Mouse (Mus musculus) cerebellum, postnatal 14 days (tissue): ENCODE data around the gene Sipa1l3.
A peak's percentile ranks its signal among the peaks of the same experiment; 100 is the strongest.

Source experiments
- DNase-seq, 2 experiments: peaks; one replicate each; pipeline ENCODE4 v3.0.0; 2021; ENCODE audit warnings: mixed read lengths in 2 of 2

Gene Sipa1l3

DNA sequence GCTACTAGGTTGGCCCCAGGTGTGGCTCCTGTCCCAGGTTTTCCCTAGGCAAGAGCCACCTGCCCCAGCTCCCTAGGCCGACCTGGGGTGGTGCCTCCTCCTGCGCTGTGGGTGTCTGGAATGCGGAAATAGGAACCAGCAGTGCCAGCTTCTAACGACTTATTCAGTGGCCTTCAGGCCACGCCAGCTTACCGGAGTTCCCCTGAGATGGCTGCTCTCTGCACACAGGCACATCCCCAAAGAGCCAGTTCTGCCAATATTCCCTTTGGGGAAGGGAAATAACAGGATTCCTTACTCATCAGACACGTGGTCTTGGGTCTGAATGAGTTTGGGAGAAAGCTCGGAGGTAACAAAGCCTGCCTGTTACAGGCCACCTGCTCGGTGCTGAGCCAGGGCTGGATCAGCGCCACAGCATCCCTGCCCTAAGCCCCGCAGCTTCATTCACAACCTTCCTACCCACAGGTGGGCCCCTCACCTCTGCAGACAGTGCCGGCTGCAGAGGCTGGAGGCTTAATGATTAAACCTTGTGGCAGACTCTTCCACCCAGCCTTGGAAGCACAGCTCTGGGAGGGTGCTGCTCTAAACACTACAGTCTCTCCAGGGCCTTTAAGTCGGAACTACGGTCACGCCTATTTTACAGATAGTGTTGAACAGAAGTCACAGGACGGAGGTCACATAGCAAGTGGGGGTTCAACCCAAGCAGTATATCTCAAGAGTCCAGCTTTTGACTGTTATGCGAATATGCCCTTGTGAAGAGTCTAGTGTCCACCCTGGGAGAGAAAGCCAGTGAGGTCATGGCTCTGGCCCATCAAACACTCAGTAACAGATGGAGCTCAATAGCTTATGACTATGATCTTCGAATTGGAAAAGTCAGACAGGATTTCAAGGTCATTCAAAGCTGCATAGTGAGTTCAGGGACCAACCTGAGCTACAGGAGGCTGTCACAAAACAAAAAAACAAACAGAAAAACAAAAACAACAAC lies 12.8 kb downstream of the Sipa1l3 start:
- DNase-seq: peak; percentile 61 to 63

DNA sequence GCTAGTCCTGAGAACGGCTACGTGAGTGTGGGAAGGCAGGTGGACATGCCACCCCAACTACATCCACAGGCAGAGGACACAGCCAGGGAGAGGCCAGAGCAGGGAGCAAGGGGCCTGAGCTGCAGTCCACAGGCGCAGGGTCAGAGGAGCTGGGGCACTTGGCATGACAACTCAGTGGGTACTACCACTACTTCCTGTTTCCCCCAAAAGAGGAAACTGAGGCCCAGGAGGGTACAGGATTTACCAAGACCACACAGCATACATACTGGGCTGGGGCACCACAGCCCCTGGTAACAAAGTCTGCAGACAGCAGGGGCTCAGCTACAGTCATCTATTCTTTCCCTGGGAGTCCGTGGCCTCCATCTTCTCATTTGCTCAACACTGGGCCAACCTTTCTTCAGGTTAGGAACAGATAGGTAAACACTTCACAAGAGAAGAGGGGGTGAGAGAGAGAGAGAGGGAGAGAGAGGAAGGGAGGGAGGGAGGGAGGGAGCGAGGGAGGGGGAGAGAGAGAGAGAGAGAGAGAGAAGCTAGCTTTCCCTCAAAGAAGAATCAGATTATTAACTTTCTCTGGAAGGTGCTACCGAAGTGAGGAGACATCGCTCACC lies 13.7 kb downstream of the Sipa1l3 start:
- no peak for DNase-seq

DNA sequence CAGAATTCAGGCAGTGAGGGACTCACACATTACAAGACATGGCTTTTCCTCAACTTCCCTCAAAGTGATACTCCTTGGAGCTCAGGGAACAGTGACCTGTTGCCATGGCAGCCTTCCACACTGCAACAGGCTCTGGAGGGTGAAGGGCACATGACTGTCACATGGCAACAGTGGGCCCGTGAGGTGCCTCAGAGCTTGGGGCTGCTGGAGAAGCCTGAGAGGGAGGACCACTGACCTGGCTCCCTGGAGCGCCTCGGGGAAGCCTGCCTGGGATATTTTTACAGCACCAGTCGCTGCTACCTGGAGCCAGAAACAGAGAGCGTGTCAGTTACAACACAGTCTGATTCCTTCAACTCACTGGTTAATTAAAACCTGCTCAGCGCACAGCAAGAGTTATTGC lies 14.8 kb downstream of the Sipa1l3 start:
- DNase-seq: no peak

DNA sequence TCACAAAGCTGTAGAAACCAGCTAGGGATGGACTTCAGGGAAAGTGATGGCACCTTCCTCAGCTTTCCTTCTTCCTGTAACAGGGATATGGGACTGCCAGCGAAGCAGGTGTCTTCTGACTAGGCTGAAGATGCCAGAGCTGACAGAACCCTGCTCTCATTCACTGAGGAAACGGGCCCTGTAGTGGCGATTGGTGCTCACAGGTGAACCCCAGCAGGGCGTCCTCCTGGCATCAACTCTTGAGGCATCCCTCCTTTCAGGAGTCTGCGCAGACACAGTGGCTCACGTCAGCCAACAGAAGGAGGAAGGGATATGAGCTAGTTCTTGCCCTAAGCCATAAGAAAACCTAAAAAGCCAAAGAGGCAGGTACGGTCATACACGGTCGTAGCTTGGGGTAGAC lies 17.2 kb downstream of the Sipa1l3 start:
- DNase-seq: peak; percentile 56 to 57

DNA sequence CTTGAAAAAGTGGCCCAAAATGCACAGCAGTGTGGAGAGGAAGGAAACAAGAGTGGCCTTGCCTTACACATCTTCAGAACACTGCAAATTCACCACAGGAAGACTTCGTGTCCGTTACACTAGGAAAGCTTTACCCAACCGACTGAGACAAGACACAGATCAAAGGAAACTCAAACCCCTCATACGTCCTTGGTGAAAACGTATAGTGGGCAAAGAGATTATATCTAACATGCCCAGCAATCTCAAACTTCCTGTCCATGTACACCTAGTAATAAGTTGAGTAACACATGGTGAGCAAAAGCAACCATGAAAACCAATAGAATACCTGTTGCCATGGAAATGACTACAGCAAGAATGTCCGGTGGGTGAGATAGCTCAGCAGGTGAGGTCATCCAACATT lies 19.4 kb downstream of the Sipa1l3 start:
- DNase-seq: no peak

DNA sequence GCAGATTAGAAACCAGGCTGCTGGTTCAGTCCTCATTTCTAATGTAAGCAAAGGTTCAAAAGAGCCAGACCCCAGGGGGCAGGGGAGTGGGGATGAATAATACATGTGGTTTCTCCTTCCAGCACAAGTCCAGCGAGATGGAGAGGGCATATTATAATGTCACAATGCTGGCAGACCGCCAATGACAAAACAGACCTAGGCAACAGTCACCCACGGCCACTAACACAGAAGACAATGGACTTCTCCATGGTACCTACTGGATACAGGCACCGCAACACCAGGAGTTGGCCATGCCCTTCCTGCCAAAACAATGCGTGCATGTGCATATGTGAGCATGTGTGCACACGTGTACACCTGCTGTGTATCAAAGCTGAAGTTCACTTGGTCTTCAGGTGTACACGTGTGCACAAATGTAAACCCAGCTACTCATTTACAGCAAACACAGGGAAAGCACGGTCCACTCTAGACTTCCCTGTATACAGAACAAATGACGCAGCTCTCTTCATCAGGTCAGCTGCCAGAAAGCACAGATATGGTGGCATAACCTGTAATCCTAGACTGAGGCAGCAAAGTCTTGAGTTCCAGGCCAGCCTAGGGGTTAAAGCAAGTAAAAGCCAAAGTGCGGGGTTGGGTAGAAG lies 21.4 kb downstream of the Sipa1l3 start:
- peak in 1 of 2 experiments; percentile 48 for DNase-seq

DNA sequence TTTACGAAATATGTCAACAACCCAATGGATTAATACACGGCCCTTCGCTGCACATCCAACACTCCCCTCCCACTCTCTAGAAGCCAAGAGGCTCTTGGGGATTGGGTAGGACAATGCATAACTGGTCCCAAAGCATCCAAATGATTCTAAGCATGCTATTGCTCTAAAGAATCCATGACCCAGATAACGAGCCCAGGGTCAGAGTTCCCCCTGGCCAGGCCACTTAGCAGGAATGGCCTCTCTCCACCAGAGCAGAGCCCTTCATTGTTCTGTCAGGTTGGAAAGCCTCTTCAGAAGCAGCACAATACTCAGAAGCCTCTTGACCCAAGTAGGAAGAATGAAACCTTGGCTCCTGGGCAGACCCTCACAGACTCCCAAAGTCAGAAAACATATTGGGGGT lies 22.1 kb downstream of the Sipa1l3 start:
- DNase-seq: no peak

DNA sequence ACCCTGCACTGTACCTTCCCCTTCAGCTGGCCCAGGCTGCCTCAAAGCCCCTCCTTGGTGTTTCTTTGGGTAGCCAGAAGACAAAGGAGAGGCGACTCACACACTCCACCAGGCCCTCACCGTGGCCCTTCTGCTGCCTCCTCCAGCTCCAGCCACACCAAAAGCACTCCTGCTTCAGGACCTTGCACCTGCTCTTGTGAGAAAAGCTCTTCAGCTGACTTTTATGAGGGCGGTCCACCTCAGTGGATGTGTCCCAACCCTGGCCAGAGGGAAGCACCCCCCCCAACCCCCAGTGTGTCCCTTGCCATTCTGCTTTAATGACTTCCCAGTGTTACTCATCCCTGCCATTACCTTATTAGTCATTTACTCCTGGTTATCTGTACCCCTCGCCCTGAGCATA lies 22.6 kb downstream of the Sipa1l3 start:
- DNase-seq: no peak

DNA sequence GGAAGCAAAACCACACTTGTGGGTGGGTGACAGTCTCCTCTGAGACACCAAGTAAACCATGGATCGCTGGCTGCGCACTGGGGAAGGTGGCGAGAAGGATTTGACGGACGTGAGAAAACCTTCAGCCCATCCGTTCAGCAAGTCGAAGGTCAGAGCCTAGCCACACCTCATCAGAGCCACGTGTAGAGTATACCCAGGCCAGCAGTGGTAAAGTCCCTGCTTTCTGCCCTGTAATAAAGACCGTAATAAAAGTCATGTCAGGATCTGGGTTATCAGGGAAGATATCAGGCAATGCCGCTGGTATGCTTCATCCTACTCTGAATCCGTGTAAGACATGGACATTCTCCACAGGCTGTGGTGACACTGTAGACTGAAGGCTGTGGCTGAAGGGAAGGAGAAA lies 23.6 kb downstream of the Sipa1l3 start:
- DNase-seq: no peak

DNA sequence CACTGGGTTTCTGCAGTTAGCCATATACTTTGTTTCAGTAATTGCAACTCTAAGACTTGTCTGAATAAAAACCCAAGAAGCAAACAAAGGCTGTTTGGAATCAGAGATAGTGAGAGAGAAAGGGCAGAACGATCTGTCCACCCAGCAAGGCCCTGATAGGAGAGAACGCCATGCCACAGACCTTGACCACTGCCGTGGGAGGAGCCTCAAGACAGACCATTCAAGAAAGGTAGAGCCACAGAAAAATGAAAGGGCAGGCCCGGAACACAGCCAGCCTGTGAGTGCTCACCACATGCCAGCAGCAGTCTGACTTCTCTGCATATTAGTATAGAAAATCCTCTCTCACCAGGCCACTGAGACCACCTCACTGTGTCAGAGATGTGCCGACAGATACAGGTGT lies 24.4 kb downstream of the Sipa1l3 start:
- no peak for DNase-seq

DNA sequence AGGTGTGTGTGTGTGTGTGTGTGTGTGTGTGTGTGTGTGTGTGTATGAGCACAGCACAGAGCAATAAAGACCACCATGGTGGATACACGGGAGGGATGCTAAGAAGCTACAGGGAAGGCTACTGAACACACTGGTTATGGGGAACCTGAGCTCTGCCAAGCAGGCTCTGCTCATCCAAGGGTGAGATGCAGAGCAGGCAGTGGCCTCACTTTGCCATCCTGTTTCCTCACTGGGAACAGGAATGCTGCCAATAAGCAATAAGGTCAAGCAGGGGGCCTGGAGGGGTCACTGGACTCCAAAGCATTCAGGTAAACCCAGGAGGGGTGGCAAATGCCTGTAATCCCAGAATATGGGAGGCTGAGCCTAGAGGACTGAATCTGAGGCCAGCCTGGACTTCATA lies 25.4 kb downstream of the Sipa1l3 start:
- DNase-seq: peak in 1 of 2 experiments; percentile 52

DNA sequence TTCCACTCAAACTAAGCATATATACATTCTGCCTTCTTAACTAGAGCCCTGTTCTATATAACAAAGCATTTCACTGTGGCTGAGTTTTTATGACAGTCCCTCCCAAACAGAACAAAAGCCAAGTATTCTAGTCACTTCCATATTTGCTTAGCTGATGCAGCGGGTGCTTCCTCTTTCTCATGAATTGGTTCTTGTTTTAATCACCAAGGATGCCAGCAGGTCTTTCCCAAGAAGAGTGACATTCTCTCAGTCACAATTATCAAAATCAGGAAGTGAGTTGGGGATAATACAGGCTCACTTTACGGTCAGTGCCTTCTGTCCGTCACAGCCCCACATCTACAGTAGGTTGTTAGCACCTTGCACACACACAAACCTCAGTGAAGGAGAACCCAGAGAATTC lies 26.6 kb downstream of the Sipa1l3 start:
- DNase-seq: no peak

DNA sequence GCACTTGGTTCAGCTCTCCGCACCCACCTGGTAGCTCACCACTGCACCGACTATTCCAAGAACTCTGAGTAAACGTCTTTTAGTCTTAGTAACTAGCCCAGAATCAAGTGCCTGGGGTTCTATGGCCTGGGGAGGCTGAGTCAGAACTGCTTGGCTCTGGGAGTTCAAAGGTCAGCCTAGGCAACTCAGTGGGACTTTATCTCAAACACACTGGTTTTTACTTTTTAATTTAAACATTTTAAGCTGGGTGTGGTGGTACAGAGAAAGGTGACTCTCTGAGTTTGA lies 27.0 kb downstream of the Sipa1l3 start:
- DNase-seq: no peak

DNA sequence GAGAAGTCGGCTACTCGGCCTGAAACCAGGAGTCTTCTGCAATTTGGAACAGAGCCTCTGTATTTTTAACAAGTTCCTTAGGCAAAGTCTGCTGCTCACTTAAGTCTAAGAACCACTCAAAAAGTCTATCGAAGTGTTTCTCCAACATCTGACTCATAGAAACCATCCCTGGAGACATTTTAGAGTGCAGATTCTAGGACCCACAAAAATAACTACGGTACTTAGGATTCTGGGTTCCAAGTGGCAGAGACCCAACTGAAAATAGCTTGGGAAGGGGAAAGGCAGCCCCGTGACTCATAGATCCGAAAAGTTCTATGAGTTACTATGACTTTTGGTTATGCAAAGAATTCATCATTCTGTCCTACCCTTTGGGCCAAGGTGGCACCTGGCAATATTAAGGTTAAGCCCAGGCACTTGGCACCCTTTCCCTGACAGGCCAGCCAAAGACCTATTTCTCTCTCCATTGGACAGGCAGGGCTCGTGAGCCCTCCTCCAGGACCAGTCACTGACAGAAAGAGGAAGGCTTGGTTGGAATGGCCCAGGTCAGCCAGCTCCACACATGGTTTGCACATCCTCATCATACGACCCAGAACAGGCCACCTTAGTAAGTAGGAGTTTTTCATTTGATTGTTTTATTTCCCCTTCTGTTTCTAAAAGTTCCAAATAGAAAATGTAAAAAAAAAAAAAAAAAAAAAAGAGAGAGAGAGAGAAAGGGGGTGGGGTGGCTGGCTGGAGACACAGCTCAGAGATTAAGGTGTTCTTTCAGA lies 27.6 kb downstream of the Sipa1l3 start:
- peak; percentile 67 to 69 for DNase-seq

DNA sequence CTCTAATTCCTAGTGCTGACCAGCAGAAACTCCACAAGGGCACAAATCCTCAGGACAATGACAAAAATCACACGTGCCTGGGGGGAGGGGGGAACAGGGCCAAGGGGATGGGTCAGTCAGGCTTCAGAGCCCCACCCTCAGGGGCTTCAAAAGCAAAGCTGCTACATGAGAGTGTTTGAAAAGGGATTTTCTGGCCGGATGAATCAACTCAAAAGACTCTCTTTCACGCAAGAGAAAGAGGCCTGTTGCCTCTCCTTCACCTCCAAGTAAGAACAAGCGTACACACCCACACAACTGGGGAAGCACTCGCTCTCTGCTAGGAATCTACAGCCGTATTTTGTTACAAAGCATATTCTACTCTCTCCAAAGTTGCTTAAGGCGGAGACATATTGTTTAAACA lies 28.6 kb downstream of the Sipa1l3 start:
- DNase-seq: no peak

DNA sequence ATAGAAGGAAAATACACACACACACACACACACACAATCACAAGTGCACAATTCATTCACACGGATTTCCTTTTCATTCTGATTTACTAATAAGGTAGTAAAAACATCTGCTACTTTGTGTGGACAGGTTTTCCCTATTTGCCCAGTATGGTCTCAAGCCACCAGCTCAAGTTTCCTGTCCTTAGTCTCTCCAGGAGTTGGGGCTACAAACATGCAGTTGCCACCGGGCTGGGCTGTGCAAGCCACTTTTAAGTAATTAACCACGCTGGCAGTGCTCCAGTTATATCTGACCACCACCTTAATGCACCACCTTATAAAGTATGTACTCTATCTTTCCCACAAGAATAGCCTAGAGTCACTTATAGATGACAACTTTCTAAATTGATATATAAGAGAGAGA lies 29.1 kb downstream of the Sipa1l3 start:
- no peak for DNase-seq

DNA sequence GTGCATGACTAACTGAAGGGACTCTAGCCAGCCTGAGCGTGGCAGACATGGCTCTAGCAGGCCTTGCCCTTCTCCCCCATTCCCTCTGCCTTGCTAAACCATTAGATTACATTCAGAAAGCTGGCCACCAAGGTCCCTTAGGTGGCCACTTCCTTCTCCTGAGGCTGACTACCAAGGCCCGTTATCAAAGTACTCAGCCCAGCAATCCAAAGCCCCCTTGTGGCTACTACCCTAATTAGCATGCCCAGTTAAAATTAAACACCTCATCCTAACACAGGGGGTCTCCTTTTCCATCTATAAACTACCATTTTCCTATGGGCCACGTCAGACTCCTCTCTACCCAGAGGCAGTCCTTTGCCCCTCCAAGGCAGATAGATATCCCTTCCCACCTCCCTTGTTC lies 31.7 kb downstream of the Sipa1l3 start:
- no peak for DNase-seq

DNA sequence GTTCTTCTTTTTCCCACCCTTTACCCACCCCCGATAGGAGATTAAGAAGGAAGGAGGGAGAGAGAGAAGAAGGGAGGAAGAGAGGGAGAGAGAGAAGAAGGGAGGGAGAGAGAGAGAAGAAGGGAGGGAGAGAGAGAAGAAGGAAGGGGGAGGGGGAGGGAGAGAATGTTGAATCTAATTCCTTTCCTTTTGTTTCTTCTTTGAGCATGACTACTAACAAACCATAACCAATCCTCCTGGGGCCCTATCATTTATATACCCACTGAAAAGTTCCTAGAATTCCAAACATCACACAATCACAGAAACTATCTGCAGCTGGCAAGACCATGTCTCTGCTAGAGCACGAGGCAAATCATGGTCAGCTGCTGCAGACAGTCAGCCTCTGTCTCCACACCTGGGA lies 32.7 kb downstream of the Sipa1l3 start:
- no peak for DNase-seq

DNA sequence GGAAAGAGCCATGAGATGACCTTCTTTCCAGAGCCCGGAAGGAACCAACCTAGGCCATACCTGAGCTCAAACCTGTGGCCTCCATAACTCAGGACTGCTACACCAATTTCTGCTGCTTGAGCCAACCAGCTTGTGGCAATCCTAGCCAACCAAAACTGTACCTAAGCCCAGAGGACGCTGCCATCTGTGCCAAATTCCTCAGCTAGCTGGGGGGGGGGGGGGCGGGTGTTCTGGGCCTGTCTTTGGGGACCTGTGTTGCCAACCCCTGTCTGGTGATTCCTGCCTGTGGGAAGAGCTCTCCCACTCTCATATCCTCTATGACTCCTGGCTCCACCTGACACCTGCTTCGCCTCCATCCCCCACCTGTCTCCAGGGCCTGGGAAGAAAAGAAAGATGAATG lies 34.9 kb downstream of the Sipa1l3 start:
- DNase-seq: no peak

DNA sequence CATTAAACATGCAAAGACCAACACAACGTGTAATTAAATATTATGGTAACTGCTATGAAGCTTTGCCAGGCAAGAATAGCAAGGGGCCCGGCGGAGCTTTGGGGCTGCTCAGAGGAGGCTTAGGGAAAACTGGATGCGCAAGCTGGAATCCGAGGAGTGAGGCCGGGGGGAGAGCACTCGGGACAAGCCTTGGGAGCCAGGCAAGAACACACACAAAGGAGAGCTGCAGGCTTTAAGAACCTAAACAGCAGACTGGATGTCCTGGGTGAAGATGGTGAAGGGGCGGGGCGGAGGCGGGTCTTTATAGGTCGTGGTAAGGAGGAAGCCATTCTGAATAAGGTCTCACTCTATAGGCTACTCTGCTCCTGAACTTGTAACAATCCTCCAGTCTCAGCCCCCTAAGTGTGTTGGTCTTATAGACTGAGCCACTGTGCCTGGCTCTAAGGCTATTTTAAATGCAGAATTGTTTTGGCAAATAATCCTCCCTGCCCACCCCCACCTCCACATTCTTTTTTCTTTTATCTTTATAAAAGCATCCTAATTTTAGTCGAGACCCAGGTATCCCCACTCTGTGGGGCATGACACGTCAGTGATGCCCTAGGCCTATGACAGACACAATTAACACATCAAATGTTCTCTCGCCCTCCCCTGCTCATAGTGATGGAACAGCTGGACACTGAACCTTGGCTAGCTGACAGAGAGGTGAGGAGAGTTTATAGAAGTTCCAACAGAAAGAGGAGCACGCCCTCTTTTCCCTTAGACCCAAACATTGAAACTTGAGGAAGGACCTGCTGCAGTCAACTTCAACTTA lies 36.9 kb downstream of the Sipa1l3 start:
- DNase-seq: no peak

DNA sequence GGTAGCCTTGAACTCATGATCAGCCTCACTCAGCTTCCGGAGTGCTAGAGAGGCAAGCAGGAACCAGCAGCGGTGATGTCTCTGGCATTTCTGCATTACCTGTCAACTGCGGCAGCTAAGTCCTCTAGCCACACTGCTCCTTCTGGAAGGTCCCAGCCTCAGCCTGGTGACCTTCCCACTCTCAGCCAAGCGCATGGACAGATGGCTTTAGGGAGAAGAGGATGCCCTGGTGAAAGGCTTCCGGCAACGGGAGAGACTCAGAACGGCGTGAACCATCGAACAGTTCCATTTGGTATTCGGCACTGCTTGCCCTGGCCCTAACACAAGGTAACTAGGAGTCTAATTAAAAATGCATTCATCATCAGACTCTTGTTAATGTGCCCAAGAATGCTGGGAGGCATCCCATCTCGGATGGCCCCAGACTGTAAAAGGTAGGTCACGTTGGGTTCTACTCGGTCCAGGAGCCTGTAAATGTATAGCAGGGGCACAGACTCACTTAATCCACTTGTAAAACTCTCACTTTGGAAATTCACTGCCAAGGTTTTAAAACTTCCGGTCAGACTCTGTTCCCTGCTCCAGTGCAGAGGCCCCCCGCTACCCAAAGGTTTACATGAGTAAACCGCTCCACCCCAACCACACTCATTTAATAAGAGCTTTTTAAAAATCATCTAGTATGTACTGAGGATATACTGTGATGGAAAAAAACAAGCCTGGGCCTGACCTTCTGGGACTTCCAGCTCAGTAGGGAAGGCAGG lies 37.7 kb downstream of the Sipa1l3 start:
- DNase-seq: peak; percentile 58 to 68

DNA sequence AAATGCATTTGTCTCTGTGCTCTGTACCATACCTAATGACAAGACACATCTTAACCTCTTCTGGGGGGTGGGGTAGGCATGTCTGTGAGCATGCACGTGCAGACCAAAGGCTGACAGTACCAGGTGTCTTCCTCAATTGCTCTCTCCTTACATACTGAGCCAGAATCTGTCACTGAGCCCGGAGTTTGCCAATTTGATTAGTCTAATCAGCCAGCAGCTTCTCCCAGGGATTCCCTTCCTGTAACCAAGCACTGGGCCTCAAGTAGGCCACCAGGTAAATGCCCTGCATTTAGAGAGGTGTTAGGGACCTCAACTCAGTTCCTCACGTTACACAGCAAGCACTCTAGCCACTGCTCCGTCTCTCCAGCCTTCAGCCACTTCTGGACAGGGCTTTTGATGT lies 38.3 kb downstream of the Sipa1l3 start:
- DNase-seq: peak; percentile 66 to 72
